Mouse (Mus musculus): ENCODE data around the gene Med17.

Med17 gene

GRCm38 (mm10) chr9:15233604-15234003, 46.1 kb downstream of the Med17 start:
- no peak for DNase-seq

DNA sequence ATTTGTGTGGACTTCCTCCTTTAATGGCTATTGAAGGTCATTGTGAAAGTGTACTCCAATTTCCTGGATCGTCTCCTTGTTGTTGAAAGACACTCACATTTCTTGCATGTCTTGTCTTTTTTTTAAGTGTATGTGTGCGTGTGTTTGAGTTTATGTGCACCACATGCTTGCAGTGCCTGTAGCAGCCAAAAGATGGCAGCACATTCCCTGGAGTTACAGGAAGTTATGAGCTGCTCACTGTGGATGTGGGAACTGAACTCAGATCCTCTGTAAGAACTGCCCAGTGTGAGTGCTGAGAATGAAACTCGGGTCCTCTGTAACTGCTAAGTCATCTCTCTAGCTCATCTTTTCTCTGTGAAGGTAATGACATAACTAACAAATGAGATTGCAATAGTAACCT, 47.3 kb downstream of the Med17 start:
- no peak for DNase-seq

DNA sequence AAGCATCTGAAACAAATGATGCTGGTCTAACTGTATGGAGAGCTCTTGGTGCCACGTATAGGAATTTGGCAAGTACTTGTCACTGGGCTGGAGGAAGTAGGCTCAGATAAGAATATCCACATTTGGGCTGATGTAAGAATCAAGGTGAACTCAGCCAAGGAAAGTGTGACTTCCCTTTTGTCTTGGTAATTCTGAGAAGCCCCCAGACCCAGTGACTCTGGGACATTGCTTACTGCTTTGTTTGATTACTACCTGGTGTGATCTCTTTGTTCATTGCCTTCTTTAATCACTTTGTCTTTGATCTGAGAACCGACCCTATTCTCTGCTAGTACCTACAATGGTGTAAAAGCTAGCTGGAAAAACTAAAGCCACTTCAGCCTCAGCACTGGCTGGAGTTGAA, 54.8 kb downstream of the Med17 start:
- DNase-seq, result no peak

DNA sequence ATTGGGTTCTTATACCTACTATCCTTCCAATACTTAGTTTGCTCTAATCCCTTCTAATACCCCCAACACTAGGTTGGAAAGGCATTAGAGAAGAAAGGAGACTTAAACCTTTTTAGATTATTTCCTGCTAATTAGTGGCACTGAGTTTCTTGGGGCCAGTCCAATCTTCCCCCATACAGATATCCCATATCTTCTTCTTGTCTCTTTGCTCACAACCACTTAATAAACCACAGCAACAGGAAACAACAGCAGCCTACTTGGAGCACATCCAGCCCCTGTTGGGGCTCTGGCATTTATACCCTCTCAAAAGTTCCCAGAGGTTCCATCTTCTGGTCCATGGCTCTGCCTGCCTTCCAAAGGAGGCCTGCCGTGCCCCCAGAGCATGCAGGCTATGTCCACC, 66.0 kb downstream of the Med17 start:
- DNase-seq, result no peak

DNA sequence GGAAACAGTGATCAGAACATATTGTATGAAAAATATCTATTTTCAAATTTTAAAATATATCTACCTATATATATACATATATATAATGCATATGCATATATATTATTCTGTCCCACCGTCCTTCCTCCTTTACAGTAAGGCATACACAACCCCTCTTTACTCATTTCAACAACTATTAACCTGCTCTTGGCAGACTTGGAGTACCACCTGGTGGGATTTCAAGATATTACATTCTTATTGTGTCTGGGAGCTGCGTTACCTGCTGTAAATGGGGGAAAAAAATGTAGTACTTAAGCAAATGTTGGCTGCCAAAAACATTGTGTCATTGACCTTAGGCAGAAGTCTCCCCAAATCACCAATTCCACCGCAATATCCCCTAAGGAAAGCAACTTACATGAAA, 67.9 kb downstream of the Med17 start:
- DNase-seq, result no peak
